Mouse (Mus musculus) liver, postnatal 0 days (tissue): Measurements from ENCODE around the gene Gak. TPM values are rescaled to one million over a fixed set of nuclear protein-coding genes. Genes with fewer than 3 reads are reported as not detected.

Source experiments
- ATAC-seq: fragments of 200-750 bp; cut with Nextera tagmentation; 2 replicates; pipeline ENCODE4 v1.8.0; 2017; ENCODE audit warnings: mild to moderate bottlenecking, moderate library complexity
- DNase-seq: peaks from one replicate; pipeline ENCODE4 v3.0.0-alpha.2; 2016
- H3K27ac ChIP-seq: fragments of 300-500 bp; sonication (generic); 2 replicates; pipeline ENCODE4 v1.5.1; 2014; ENCODE audit warnings: antibody characterized with exemption, moderate library complexity, mild to moderate bottlenecking, low read depth
- H3K27me3 ChIP-seq: fragments of 300-500 bp; sonication (generic); 2 replicates; pipeline ENCODE4 v1.6.1; 2014; ENCODE audit warnings: low read length, control low read depth, mixed read lengths; ENCODE audit not compliant: insufficient read depth
- H3K36me3 ChIP-seq: fragments of 300-500 bp; sonication (generic); replicated peaks from 2 replicates; pipeline ENCODE4 v1.6.1; 2014; ENCODE audit warnings: mild to moderate bottlenecking, control low read depth, low read length, moderate library complexity, mixed read lengths; ENCODE audit not compliant: insufficient read depth
- H3K4me1 ChIP-seq: fragments of 300-500 bp; sonication (generic); 2 replicates; pipeline ENCODE4 v1.6.1; 2014; ENCODE audit warnings: antibody characterized with exemption, mild to moderate bottlenecking, control low read depth; ENCODE audit not compliant: insufficient read depth
- H3K4me2 ChIP-seq: fragments of 300-500 bp; sonication (generic); 2 replicates; pipeline ENCODE4 v1.6.1; 2014; ENCODE audit warnings: low read depth, mild to moderate bottlenecking, low read length, moderate library complexity, mixed read lengths
- H3K4me3 ChIP-seq: fragments of 300-500 bp; sonication (generic); 2 replicates; pipeline ENCODE4 v1.5.1; 2014; ENCODE audit warnings: low read depth, low read length
- H3K9ac ChIP-seq: fragments of 300-500 bp; sonication (generic); replicated peaks from 2 replicates; pipeline ENCODE4 v1.6.1; 2014; ENCODE audit warnings: mild to moderate bottlenecking, moderate library complexity
- H3K9me3 ChIP-seq: fragments of 300-500 bp; sonication (generic); 2 replicates; pipeline ENCODE4 v1.6.1; 2016; ENCODE audit warnings: mild to moderate bottlenecking, control low read depth, low read length, mixed read lengths
- CTCF ChIP-seq: sonication (generic); IDR thresholded peaks from 2 replicates; pipeline ENCODE4 v1.5.1; 2016; ENCODE audit warnings: antibody characterized with exemption, low read depth
- EP300 ChIP-seq: IDR thresholded peaks from 2 replicates; pipeline ENCODE4 v1.6.1; 2016; ENCODE audit warnings: antibody characterized with exemption, low read depth, mild to moderate bottlenecking
- WGBS: fragments of 180-500 bp; shearing (Covaris S2); extraction: QIAGEN DNeasy Blood & Tissue Kit; methylation state at CpG from one replicate; pipeline ENCODE4 v1.1.7; 2014; ENCODE audit not compliant: insufficient replicate concordance; 5-methylcytosine and 5-hydroxymethylcytosine counted together
- polyA plus RNA-seq: library from polyadenylated mRNA; unstranded; fragments of >200 nt; fragmentation: Nextera tagmentation; extraction: Ambion mirVana; gene quantifications from 2 replicates; pipeline ENCODE4 v1.2.1, GENCODE M21; 2015

Gak gene
- polyA plus RNA-seq, 1 experiment from 2014 or later: 17.5 TPM

- no peak overlapping the region for H3K9ac ChIP-seq
- no peak for TF ChIP-seq EP300
- H3K36me3 ChIP-seq: peaks cover 44% of the 10 kb centered on the region
- no peaks in the 10 kb centered on the region for H3K27me3 ChIP-seq
- no peak overlapping the region for H3K4me2 ChIP-seq
- no peaks in the 10 kb centered on the region for H3K9me3 ChIP-seq
- H3K4me3 ChIP-seq: no peak overlapping the region
- H3K4me1 ChIP-seq: peaks cover 18% of the 10 kb centered on the region
- WGBS: 76% methylated on average over 5 of the region's 5 CpGs
- no peak for DNase-seq
- ATAC-seq: no peak
- H3K27ac ChIP-seq: no peak overlapping the region
Observed at GRCm38 (mm10) chr5:108657406-108657805, 27.9 kb upstream of the Gak start.

DNA sequence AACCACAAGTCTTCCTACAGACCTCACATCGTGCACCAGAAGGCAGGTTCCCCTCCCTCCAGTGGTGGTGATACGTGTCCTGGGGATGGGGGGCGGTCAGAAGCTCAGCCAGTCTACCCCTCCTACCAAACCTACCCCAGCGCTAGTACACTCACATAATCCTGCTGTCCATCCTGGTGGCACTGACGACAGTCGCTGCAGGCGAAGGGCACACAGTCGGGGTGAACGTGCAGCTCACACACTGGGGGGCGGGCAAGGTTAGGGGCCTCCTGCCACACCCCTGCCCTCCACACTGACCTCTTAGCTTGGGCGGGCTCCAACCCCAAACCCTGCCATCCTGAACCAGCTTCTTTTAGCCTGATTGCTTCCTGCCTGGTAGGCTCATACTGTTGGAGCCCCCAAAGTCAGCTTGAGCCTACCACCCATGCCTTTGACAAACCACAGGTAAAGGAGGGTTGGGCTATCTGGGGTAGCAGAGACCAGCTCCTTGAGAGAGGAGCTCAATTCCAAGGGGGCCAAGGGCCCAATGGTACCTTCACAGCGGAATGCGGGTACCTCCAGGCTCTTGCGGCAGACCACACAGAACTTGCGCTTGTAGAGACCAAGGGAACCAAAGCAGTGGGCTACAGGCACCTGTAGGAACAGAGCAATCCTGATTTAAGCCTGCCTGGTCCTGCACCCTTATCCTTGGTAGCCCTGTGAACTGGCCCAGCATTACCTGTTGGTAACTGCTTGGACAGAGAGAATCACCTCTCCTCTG is 26.5 kb upstream of the Gak start:
- no peak overlapping the region for H3K9ac ChIP-seq
- H3K4me1 ChIP-seq: peaks cover 17% of the 10 kb centered on the region
- peaks cover 46% of the 10 kb centered on the region for H3K36me3 ChIP-seq
- H3K4me2 ChIP-seq: no peak overlapping the region
- H3K27me3 ChIP-seq: no peaks in the 10 kb centered on the region
- TF ChIP-seq CTCF (no peak), EP300 (no peak)
- ATAC-seq (no peak), DNase-seq (peak; percentile 10)
- H3K9me3 ChIP-seq: no peaks in the 10 kb centered on the region
- H3K4me3 ChIP-seq: no peak overlapping the region
- 86% methylated on average over 15 of the region's 15 CpGs for WGBS
- H3K27ac ChIP-seq: no peak overlapping the region

DNA sequence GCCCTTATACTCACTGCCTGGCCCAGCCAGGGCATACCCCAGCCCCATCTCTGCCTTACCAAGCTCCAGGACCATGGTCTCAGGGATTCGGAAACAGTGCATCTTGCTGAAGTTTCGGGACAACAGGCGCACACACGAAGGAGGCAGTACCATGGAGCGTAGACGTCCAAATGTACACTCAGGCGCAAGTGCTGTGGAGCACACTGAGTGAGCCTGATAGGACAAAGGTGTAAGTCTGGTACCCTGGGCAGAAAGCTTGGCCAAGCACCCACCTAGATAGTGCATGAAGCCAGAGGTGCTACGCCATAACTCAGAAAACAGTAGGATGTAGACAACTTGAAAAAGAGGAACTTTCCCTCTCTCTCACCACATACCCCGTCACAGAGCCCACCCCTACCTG is 25.8 kb upstream of the Gak start:
- no peak for TF ChIP-seq CTCF
- no peak for TF ChIP-seq EP300
- ATAC-seq (no peak), DNase-seq (no peak)
- Histone ChIP-seq H3K36me3 (peaks cover 46% of the 10 kb centered on the region), H3K9me3 (no peaks in the 10 kb centered on the region), H3K27me3 (no peaks in the 10 kb centered on the region), H3K4me2 (no peak overlapping the region), H3K4me3 (no peak overlapping the region), H3K27ac (no peak overlapping the region), H3K4me1 (peaks cover 13% of the 10 kb centered on the region), H3K9ac (no peak overlapping the region)
- WGBS: 90% methylated on average over 9 of the region's 9 CpGs

DNA sequence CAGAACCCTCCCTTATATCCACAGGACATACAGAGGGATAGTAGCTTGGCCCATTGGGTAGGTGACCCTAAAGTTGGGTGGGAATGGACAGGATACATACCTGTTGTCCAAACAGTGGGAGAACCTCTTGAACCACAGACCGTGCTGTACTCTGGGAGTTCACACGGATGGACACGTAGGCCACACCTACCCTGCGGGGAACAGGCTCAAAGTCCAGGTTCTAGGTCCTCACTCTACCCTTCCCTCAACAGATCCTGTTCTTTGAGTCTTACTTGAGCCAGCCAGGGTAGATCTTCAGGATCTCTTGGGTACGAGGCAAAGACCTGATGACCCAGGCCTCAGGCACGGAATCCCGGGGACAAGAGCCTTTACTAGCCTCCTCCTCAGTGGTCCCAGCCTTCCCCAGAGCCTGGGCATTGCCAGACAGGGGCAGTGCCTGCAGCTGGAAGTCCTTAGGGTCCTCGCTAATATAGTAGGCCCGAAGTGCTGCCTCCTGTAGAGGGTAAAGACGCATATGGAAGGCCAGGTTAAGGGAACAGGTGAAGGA is 25.0 kb upstream of the Gak start:
- Histone ChIP-seq H3K4me1 (peaks cover 5% of the 10 kb centered on the region), H3K27me3 (no peaks in the 10 kb centered on the region), H3K9me3 (no peaks in the 10 kb centered on the region), H3K4me3 (no peak overlapping the region), H3K27ac (no peak overlapping the region), H3K4me2 (no peak overlapping the region), H3K9ac (no peak overlapping the region), H3K36me3 (peaks cover 46% of the 10 kb centered on the region)
- WGBS: 80% methylated on average over 10 of the region's 10 CpGs
- TF ChIP-seq EP300: no peak
- TF ChIP-seq CTCF: no peak
- ATAC-seq: no peak
- DNase-seq: no peak

GRCm38 (mm10) chr5:108653341-108653740 is 23.8 kb upstream of the Gak start:
- Histone ChIP-seq H3K9me3 (no peaks in the 10 kb centered on the region), H3K36me3 (peaks cover 57% of the 10 kb centered on the region), H3K4me3 (no peak overlapping the region), H3K4me1 (no peaks in the 10 kb centered on the region), H3K27me3 (no peaks in the 10 kb centered on the region), H3K9ac (no peak overlapping the region), H3K27ac (no peak overlapping the region), H3K4me2 (no peak overlapping the region)
- 80% methylated on average over 6 of the region's 6 CpGs for WGBS
- TF ChIP-seq CTCF: no peak
- no peak for TF ChIP-seq EP300
- ATAC-seq: no peak
- DNase-seq: no peak

- DNase-seq (peak; percentile 54), ATAC-seq (peak; percentile 78)
- Histone ChIP-seq H3K9me3 (no peaks in the 10 kb centered on the region), H3K4me3 (no peak overlapping the region), H3K36me3 (peaks cover 62% of the 10 kb centered on the region), H3K27ac (no peak overlapping the region), H3K4me1 (no peaks in the 10 kb centered on the region), H3K4me2 (no peak overlapping the region), H3K27me3 (no peaks in the 10 kb centered on the region), H3K9ac (no peak overlapping the region)
- TF ChIP-seq CTCF: peak; percentile 84
- TF ChIP-seq EP300: no peak
- WGBS: 50% methylated on average over 1 of the region's 1 CpGs
Observed at GRCm38 (mm10) chr5:108651823-108652222, 22.3 kb upstream of the Gak start.
